Mouse (Mus musculus): Measurements from ENCODE around the gene Ezh1. TPM values are rescaled to one million over a fixed set of nuclear protein-coding genes. Genes with fewer than 3 reads are reported as not detected.
A peak's percentile ranks its signal among the peaks of the same experiment; 100 is the strongest.
"Not testable (repeated sequence)": the region's sequence is repeated elsewhere in the genome, so short reads cannot be mapped to it uniquely, and the experiment has no call there.

Ezh1 gene
- polyA plus RNA-seq, 1 experiment from 2014 or later: 17.3 TPM

DNA sequence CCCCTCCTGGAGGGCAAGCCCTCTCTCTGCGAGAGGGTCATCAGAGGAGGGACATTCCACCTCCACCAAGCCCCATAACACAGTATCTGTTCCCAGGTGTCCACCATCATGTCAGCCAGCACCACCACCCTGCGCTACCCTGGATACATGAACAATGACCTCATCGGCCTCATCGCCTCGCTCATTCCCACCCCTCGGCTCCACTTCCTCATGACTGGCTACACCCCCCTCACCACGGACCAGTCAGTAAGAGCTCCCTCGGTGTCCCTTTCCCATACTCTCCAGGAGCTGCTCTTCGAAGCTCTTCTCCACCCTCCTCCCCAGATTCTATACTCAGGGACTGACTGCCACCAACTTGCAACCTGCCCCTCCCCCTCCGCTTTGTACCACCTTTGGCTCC lies 66.1 kb downstream of the Ezh1 start:
- H3K27ac ChIP-seq; H3K4me3 ChIP-seq; H3K9ac ChIP-seq; ATAC-seq (ENCODE audit: low FRiP score); H3K9me3 ChIP-seq (replicated peaks); H3K4me2 ChIP-seq (replicated peaks): not testable (repeated sequence)
- Histone ChIP-seq H3K4me1 (peaks cover 23% of the 10 kb centered on the region), H3K36me3 (peaks cover 17% of the 10 kb centered on the region), H3K27me3 (peaks cover 71% of the 10 kb centered on the region)
- WGBS: 78% methylated on average over 10 of the region's 10 CpGs

DNA sequence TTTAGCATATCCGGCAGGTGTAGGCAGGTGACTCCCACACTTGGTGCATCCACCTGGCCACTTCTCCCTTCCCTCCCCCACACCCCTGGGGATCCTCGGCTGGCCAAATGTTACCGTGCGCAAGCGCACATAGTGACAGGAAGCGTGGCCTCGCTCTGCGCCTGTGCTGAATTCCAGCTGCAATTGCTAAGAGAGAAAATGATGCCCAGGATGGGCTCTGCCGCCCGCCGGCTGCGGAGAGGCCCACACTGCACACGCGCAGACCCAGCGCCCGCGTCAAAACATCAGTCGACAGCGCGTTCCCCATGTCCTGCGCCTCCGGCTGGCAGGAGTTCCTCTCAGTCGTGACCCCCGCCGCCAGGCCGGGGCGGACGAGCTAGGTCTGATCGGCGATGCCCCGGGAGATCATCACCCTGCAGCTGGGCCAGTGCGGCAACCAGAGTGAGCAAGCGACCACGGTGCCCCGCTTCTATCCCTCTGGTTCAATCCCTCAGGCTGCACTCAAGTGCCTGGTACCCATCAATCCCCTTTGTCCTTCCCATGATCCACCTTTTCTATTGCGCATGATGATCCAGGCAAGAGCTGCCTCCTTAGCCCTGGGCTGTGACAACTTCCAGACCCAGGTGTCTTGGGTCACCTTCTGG lies 70.4 kb downstream of the Ezh1 start, which contains the start of gene Tubg2:
Gene Tubg2, plus strand, starts transcription at position 180 of the 644 bp plus-strand sequence.
- ATAC-seq (ENCODE audit: low FRiP score): peak; percentile 88
- H3K4me3 ChIP-seq: peak within 1 kb of the TSS; percentile 42
- peaks cover 9% of the 10 kb centered on the region for H3K4me1 ChIP-seq
- H3K4me2 ChIP-seq (replicated peaks): peak within 1 kb of the TSS; percentile 64
- no peaks in the 10 kb centered on the region for H3K36me3 ChIP-seq
- no peaks in the 10 kb centered on the region for H3K9me3 ChIP-seq (replicated peaks)
- H3K9ac ChIP-seq: peak within 1 kb of the TSS; percentile 67
- WGBS: 3% methylated on average over 36 of the region's 36 CpGs
- H3K27me3 ChIP-seq: peaks cover 28% of the 10 kb centered on the region
- peak within 1 kb of the TSS; percentile 88 for H3K27ac ChIP-seq

DNA sequence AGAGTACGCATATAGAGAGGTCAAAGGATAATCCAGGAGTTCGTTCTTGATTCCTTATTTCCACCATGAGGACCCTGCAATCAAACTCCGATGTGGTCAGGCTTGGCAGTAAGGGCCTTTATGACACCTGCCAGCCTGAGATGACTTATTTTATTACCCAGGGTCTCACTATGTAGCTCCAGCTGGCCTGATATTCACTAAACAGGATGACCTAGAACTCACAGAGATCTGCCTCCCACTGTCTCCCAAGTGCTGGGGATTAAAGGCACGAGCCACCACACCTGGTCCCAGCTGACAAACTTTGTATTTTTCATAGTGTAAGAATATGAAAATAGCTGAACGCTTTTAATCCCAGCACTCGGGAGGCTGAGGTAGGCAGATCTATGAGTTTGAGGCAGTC lies 71.1 kb downstream of the Ezh1 start:
- WGBS: 71% methylated on average over 6 of the region's 6 CpGs
- Histone ChIP-seq H3K4me2 (replicated peaks) (no peak overlapping the region), H3K4me3 (no peak overlapping the region), H3K4me1 (peaks cover 9% of the 10 kb centered on the region), H3K9me3 (replicated peaks) (no peaks in the 10 kb centered on the region), H3K36me3 (no peaks in the 10 kb centered on the region), H3K27ac (no peak overlapping the region), H3K27me3 (peaks cover 23% of the 10 kb centered on the region), H3K9ac (no peak overlapping the region)
- no peak for ATAC-seq (ENCODE audit: low FRiP score)

DNA sequence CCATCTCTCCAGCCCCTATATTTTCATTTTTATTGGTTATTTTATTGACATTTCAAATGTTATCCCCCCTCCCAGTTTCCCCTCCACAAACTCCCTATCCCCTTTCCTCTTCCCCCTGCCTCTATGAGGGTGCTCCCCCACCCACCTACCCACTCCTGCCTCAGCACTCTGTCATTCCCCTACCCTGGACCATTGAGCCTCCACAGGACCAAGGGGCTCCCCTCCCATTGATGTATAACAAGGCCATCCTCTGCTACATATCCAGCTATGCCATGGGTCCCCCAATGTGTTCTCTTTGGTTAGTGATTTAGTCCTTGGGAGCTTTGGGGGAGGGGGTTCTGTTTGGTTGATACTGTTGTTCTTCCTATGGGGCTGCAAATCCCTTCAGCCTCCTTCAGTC lies 71.6 kb downstream of the Ezh1 start:
- Histone ChIP-seq H3K9ac (no peak overlapping the region), H3K27me3 (peaks cover 23% of the 10 kb centered on the region), H3K27ac (no peak overlapping the region), H3K4me3 (no peak overlapping the region), H3K36me3 (no peaks in the 10 kb centered on the region), H3K4me1 (peaks cover 11% of the 10 kb centered on the region), H3K4me2 (replicated peaks) (no peak overlapping the region), H3K9me3 (replicated peaks) (no peaks in the 10 kb centered on the region)
- no peak for ATAC-seq (ENCODE audit: low FRiP score)

DNA sequence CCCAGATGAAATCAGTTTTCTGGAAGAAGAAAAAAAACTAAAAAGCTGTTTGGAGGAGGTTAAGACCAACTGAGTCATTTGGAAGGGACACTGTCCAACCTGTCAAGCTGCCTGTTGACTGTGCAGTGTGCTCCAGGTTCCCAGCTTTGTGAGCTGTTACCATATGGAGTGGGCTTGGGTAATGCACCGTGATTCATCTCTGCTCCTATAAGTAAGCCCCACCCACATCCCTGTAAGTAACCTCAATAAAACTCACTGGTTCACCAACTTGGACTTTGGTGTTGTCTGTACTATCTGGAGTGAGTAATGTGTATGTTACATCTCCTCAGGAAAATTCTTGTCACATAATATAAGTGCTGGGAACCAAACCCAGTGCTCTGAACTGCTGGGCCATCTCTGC lies 73.4 kb downstream of the Ezh1 start:
- H3K36me3 ChIP-seq: no peaks in the 10 kb centered on the region
- no peak overlapping the region for H3K4me2 ChIP-seq (replicated peaks)
- no peak overlapping the region for H3K27ac ChIP-seq
- no peak overlapping the region for H3K9ac ChIP-seq
- H3K27me3 ChIP-seq: peaks cover 12% of the 10 kb centered on the region
- ATAC-seq (ENCODE audit: low FRiP score): no peak
- H3K9me3 ChIP-seq (replicated peaks): no peaks in the 10 kb centered on the region
- 85% methylated on average over 1 of the region's 1 CpGs for WGBS
- no peak overlapping the region for H3K4me3 ChIP-seq
- peaks cover 21% of the 10 kb centered on the region for H3K4me1 ChIP-seq

DNA sequence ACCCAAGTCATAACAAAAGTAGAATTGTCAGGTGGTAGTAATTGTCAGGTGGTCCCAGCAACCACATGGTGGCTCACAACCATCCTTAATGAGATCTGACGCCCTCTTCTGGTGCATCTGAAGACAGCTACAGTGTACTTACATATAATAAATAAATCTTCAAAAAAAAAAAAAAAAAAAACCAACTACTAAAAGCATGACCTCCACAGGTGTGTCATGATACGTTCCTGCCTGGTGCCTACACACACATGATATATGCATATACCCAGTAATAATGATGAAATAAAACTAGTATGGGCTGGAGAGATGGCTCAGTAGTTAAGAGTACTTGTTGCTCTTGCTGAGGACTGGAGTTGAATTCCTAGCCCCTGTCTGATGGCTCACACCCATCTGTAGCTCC lies 75.2 kb downstream of the Ezh1 start:
- Histone ChIP-seq H3K27ac (no peak overlapping the region), H3K36me3 (no peaks in the 10 kb centered on the region), H3K4me2 (replicated peaks) (no peak overlapping the region), H3K9ac (no peak overlapping the region), H3K9me3 (replicated peaks) (no peaks in the 10 kb centered on the region), H3K27me3 (peaks cover 1% of the 10 kb centered on the region; the same call in 1 of the 2 replicates), H3K4me1 (peaks cover 25% of the 10 kb centered on the region), H3K4me3 (no peak overlapping the region)
- ATAC-seq (ENCODE audit: low FRiP score): no peak
- WGBS: 56% methylated on average over 2 of the region's 2 CpGs

DNA sequence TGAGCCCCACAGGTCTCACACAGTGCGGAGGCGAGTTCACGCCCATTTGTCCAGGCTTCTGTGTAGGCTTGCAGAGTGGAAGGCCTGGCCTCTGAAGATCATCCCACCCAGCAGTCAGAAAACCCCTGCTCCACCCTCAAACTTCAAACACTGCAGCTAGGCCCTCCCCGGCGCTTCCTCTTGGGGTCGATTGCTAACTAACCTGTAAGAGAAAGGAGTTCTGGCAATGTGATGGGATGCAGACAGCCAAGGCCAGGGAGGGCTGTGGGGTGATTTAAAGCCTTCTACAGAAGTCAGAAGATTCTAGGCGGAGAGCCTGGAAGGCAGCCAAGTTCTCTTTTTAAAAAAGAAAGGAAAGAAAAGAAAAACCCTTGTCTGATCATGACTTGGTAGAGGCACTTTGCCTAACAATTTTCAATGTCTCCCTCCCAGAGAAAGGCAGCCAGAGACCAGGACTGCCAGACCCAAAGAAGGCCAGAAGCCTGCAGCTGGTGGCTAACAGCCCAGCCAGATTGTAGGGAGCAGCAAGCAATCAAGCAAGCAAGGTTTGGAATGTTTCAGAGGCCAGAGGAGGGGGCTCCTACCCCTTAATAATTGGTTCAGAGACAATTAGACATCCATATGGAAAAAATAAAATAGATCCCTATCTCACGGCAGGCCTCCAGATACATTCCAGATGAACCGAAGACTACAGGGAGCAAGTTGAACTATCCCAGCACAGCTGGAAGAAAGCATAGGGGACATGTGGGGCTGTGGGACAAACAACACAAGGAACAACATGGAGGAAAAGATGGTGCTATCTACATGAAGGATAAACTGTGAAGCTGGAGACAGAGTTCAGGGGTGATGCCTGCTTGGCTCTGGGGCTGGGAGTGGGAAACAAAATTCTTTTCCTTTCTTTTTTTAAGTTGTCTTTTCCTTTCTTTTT lies 76.8 kb downstream of the Ezh1 start:
- no peak overlapping the region for H3K4me2 ChIP-seq (replicated peaks)
- H3K9me3 ChIP-seq (replicated peaks): no peaks in the 10 kb centered on the region
- no peaks in the 10 kb centered on the region for H3K36me3 ChIP-seq
- no peak overlapping the region for H3K9ac ChIP-seq
- H3K27me3 ChIP-seq: no peaks in the 10 kb centered on the region
- 59% methylated on average over 9 of the region's 9 CpGs for WGBS
- no peak for ATAC-seq (ENCODE audit: low FRiP score)
- H3K27ac ChIP-seq: peak overlapping the region; percentile 49; the same call in 1 of the 2 replicates
- H3K4me1 ChIP-seq: peaks cover 20% of the 10 kb centered on the region
- no peak overlapping the region for H3K4me3 ChIP-seq

DNA sequence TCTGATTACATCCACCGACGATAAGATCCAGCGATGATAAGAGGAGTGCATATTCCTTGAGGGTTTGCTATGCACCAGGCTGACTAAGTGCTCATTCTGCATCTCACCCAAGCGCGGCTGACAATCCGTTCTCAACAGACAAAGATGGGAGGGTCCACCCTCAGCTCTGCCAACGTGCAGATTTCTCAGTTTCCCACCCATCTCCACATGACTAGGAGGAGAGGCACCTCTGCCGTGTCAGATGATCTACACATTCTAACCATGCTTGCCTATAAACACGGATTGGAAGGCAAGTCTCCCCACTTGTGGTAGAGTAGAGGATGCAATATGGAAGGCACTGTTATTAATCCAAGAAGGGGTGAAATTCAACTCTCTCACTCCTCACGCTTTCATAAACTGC lies 77.5 kb downstream of the Ezh1 start:
- no peak overlapping the region for H3K4me3 ChIP-seq
- H3K36me3 ChIP-seq: no peaks in the 10 kb centered on the region
- ATAC-seq (ENCODE audit: low FRiP score): no peak
- no peak overlapping the region for H3K4me2 ChIP-seq (replicated peaks)
- 70% methylated on average over 10 of the region's 10 CpGs for WGBS
- no peaks in the 10 kb centered on the region for H3K27me3 ChIP-seq
- H3K9me3 ChIP-seq (replicated peaks): no peaks in the 10 kb centered on the region
- no peak overlapping the region for H3K9ac ChIP-seq
- H3K4me1 ChIP-seq: peaks cover 23% of the 10 kb centered on the region
- H3K27ac ChIP-seq: 0 out of 2 replicates have a peak overlapping the region, but pooled peaks have one; percentile 49

DNA sequence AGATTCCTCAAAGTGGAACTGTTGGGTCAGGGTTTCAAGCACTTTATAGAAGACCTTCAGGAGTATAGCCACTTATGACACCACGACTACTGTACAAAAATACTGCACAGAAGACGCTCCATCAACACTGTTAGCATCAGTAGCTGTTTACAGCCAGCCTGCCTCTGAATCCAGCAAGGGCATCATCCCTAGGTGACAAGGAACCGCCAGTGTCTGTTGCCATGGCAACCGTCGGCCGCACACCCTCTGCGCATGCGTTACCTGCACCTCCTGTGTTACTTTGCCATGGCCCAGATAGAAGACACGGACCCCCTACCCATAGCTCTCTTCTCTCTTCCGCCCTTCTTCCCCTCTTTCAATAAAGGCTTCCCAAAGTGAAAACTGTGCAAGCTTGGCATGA lies 79.9 kb downstream of the Ezh1 start:
- H3K27ac ChIP-seq: peak overlapping the region; percentile 67

DNA sequence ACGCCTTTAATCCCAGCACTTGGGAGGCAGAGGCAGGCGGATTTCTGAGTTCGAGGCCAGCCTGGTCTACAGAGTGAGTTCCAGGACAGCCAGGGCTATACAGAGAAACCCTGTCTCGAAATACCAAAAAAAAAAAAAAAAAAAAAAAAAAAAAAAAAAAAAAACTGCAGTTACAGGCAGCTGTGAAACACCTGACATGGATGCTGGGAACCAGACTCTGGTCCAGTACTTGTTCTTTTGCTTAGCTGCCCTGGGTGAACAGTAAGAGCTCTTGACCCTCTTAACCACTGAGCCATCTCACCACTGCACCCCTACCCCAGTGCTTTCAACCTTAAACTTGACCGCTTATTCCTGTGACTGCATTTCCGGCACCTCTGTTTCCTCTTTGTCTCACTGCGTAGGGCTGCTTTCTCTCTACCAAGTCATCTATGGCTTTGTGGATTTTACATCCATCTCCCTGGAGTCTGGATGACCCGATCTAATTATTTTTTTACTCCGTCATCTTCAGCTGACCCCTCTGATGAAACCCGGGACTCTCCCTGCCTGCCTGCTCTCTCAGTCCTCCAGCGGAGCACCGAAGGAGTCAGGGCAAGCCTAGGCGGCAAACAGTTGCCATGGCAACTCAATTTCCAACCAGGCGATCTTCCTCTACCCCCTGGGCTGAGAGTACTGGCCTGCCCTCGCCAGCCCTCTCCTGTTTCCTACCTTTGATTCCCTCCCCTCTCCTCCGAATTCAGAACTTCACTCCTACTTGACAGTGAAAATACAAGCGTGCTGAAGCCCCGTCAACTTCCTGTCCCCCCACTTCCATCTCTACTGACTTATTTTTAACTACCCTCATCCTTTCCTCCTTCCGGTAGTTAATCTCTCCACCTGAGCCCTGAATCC lies 82.7 kb downstream of the Ezh1 start:
- peaks cover 17% of the 10 kb centered on the region for H3K27me3 ChIP-seq
- ATAC-seq (ENCODE audit: low FRiP score): peak; percentile 67
- WGBS: 25% methylated on average over 19 of the region's 19 CpGs
- peak overlapping the region; percentile 27 for H3K4me3 ChIP-seq
- H3K27ac ChIP-seq: peak overlapping the region; percentile 48; the same call in 1 of the 2 replicates
- peak overlapping the region; percentile 57 for H3K4me2 ChIP-seq (replicated peaks)
- H3K9ac ChIP-seq: peak overlapping the region; percentile 45; the same call in 1 of the 2 replicates
- no peaks in the 10 kb centered on the region for H3K36me3 ChIP-seq
- H3K9me3 ChIP-seq (replicated peaks): no peaks in the 10 kb centered on the region
- H3K4me1 ChIP-seq: peaks cover 17% of the 10 kb centered on the region

More for the DNA sequence above, 79.9 kb downstream of the Ezh1 start:
- Histone ChIP-seq H3K9ac (no peak overlapping the region), H3K4me1 (peaks cover 28% of the 10 kb centered on the region), H3K36me3 (no peaks in the 10 kb centered on the region), H3K27me3 (peaks cover 4% of the 10 kb centered on the region; the same call in 1 of the 2 replicates), H3K4me3 (no peak overlapping the region), H3K9me3 (replicated peaks) (no peaks in the 10 kb centered on the region), H3K4me2 (replicated peaks) (peak overlapping the region; percentile 19; the same call in 1 of the 2 replicates)
- WGBS: 22% methylated on average over 10 of the region's 10 CpGs
- ATAC-seq (ENCODE audit: low FRiP score): peak; percentile 40; the same call in 1 of the 2 replicates

DNA sequence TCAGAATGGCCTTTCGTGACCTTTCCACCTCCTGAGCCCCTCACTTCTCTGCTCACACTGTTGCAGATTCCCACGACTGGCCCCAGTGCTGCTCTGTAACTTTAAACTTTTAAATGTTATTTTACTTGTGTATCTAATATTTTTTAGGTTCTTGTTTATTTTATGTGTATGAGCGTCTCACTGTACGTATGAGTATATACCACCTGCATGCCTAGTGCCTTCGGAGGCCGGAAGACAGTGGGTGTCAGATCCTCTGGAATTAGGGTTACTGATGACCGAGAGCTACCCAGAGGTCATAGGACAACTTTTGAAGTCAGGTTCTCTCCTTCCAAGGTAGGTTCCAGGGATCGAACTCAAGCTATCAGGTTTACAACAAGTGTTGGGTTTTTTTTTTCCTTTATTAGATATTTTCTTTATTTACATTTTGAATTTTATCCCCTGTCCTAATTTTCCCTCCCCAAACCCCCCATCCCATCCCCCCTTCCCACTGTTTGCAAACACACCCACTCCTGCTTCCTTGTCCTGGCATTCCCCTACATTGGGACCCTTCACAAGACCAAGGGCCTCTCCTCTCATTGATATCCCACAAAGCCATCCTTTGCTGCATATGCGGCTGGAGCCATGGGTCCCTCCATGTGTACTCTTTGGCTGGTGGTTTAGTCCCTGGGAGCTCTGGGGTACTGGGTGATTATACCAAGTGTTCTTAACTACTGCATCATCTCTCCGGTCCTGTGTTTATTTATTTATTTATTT lies 83.9 kb downstream of the Ezh1 start:
- H3K27ac ChIP-seq: no peak overlapping the region
- no peaks in the 10 kb centered on the region for H3K36me3 ChIP-seq
- WGBS: 84% methylated on average over 10 of the region's 10 CpGs
- no peaks in the 10 kb centered on the region for H3K9me3 ChIP-seq (replicated peaks)
- no peak overlapping the region for H3K4me3 ChIP-seq
- H3K9ac ChIP-seq: no peak overlapping the region
- ATAC-seq (ENCODE audit: low FRiP score): no peak
- H3K27me3 ChIP-seq: peaks cover 17% of the 10 kb centered on the region
- no peak overlapping the region for H3K4me2 ChIP-seq (replicated peaks)
- H3K4me1 ChIP-seq: peaks cover 19% of the 10 kb centered on the region

Data from hindbrain, embryonic 12.5 days (tissue).